Mouse (Mus musculus) liver, postnatal 0 days (tissue): ENCODE results near the gene Atrnl1. TPM values are rescaled to one million over a fixed set of nuclear protein-coding genes. Genes with fewer than 3 reads are reported as not detected.

ENCODE experiments used
- ATAC-seq: fragments of 200-750 bp; cut with Nextera tagmentation; 2 replicates; pipeline ENCODE4 v1.8.0; 2017; ENCODE audit warnings: mild to moderate bottlenecking, moderate library complexity
- DNase-seq: peaks from one replicate; pipeline ENCODE4 v3.0.0-alpha.2; 2016
- H3K27ac ChIP-seq: fragments of 300-500 bp; sonication (generic); 2 replicates; pipeline ENCODE4 v1.5.1; 2014; ENCODE audit warnings: antibody characterized with exemption, moderate library complexity, mild to moderate bottlenecking, low read depth
- H3K27me3 ChIP-seq: fragments of 300-500 bp; sonication (generic); 2 replicates; pipeline ENCODE4 v1.6.1; 2014; ENCODE audit warnings: low read length, control low read depth, mixed read lengths; ENCODE audit not compliant: insufficient read depth
- H3K36me3 ChIP-seq: fragments of 300-500 bp; sonication (generic); replicated peaks from 2 replicates; pipeline ENCODE4 v1.6.1; 2014; ENCODE audit warnings: mild to moderate bottlenecking, control low read depth, low read length, moderate library complexity, mixed read lengths; ENCODE audit not compliant: insufficient read depth
- H3K4me1 ChIP-seq: fragments of 300-500 bp; sonication (generic); 2 replicates; pipeline ENCODE4 v1.6.1; 2014; ENCODE audit warnings: antibody characterized with exemption, mild to moderate bottlenecking, control low read depth; ENCODE audit not compliant: insufficient read depth
- H3K4me2 ChIP-seq: fragments of 300-500 bp; sonication (generic); 2 replicates; pipeline ENCODE4 v1.6.1; 2014; ENCODE audit warnings: low read depth, mild to moderate bottlenecking, low read length, moderate library complexity, mixed read lengths
- H3K4me3 ChIP-seq: fragments of 300-500 bp; sonication (generic); 2 replicates; pipeline ENCODE4 v1.5.1; 2014; ENCODE audit warnings: low read depth, low read length
- H3K9ac ChIP-seq: fragments of 300-500 bp; sonication (generic); replicated peaks from 2 replicates; pipeline ENCODE4 v1.6.1; 2014; ENCODE audit warnings: mild to moderate bottlenecking, moderate library complexity
- H3K9me3 ChIP-seq: fragments of 300-500 bp; sonication (generic); 2 replicates; pipeline ENCODE4 v1.6.1; 2016; ENCODE audit warnings: mild to moderate bottlenecking, control low read depth, low read length, mixed read lengths
- CTCF ChIP-seq: sonication (generic); IDR thresholded peaks from 2 replicates; pipeline ENCODE4 v1.5.1; 2016; ENCODE audit warnings: antibody characterized with exemption, low read depth
- EP300 ChIP-seq: IDR thresholded peaks from 2 replicates; pipeline ENCODE4 v1.6.1; 2016; ENCODE audit warnings: antibody characterized with exemption, low read depth, mild to moderate bottlenecking
- WGBS: fragments of 180-500 bp; shearing (Covaris S2); extraction: QIAGEN DNeasy Blood & Tissue Kit; methylation state at CpG from one replicate; pipeline ENCODE4 v1.1.7; 2014; ENCODE audit not compliant: insufficient replicate concordance; 5-methylcytosine and 5-hydroxymethylcytosine counted together
- polyA plus RNA-seq: library from polyadenylated mRNA; unstranded; fragments of >200 nt; fragmentation: Nextera tagmentation; extraction: Ambion mirVana; gene quantifications from 2 replicates; pipeline ENCODE4 v1.2.1, GENCODE M21; 2015

Gene Atrnl1
- polyA plus RNA-seq, 1 experiment from 2014 or later: 0.70 TPM

DNA sequence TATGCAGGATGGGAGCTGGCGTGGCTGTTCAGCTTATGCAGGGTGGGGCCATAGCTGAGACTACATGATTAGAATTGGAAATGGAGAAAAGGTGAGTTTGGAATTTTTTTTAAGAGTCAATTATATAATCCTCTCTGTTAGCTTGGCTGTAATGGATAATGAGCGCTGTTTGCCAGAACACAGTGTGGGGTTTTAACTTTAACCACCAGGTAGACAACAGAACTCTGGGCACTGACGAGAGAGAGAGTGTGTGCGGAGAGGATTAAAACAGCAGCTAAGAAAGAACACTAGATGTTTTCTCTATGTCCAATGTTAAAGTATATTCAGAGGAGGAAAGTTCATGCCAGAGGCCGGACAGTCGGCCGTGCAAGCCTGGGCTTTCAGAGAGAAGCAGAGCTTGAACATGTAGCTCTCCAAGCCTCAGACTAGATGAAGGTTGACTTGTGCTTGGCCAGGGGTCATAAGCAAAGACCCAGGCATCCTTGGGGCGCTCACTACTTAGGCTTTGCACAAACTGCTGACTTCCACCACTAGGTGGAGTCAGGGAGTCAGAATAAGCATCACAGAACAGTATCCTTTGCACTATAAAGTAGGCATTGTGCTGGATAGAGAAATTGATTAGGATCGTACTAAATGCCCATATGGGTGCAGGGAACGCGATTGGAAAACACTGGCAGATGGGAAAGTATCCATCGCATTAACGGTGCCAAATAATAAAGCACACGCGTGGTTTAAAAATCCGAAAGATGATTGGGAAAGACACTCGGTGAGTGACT is 205.6 kb downstream of the Atrnl1 start:
- H3K36me3 ChIP-seq: no peaks in the 10 kb centered on the region
- H3K27ac ChIP-seq: no peak overlapping the region
- no peaks in the 10 kb centered on the region for H3K4me1 ChIP-seq
- H3K9ac ChIP-seq: no peak overlapping the region
- H3K4me2 ChIP-seq: no peak overlapping the region
- no peak overlapping the region for H3K4me3 ChIP-seq
- no peak for ATAC-seq
- no peaks in the 10 kb centered on the region for H3K9me3 ChIP-seq
- no peaks in the 10 kb centered on the region for H3K27me3 ChIP-seq
- DNase-seq: no peak
- TF ChIP-seq EP300: no peak
- peak; percentile 70 for TF ChIP-seq CTCF
- WGBS: 82% methylated on average over 17 of the region's 17 CpGs

DNA sequence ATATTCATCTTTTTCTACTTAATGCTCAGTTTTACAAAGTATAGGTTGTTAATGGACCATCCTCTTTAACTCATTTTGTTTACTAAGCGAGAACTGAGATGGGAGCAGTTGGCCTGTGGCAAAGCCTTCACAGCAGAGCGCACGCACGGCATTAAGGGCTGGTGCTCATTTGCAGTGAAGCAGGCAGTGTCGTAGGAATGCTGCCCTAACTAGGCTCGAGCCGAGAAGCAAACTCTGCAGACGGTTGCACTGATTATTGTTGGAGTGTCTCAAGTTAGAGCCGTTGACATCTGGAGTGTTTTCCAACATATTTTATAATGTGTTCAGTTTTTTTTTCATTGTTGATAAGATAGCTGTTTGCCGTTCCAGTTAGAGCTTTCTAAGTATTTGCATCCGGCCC is 206.9 kb downstream of the Atrnl1 start:
- Histone ChIP-seq H3K9me3 (no peaks in the 10 kb centered on the region), H3K9ac (no peak overlapping the region)

DNA sequence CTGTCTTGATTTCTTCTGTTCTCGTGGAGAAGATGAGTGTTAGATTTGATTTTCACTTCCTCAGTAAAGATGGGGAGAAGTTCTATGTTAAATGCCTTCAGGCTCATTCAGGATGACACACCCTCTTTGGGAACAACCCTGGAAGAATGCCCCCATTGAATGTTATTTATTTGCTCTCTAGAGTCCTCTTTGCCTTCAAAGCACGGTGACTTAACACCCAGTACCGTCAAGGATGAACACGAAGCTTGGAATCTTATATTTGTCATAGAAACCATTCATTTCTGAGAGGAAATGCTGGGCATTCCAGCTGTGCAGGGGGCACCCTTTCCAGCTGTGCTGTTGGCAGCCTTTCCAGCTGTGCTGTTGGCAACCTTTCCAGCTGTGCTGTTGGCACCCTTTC is 212.6 kb downstream of the Atrnl1 start:
- Histone ChIP-seq H3K4me3 (no peak overlapping the region), H3K36me3 (no peaks in the 10 kb centered on the region), H3K27ac (no peak overlapping the region), H3K9ac (no peak overlapping the region), H3K27me3 (no peaks in the 10 kb centered on the region), H3K4me1 (no peaks in the 10 kb centered on the region), H3K9me3 (no peaks in the 10 kb centered on the region), H3K4me2 (no peak overlapping the region)
- no peak for ATAC-seq
- no peak for DNase-seq
- TF ChIP-seq EP300: no peak
- TF ChIP-seq CTCF: no peak
- WGBS: 79% methylated on average over 4 of the region's 4 CpGs

More for the DNA sequence above, 206.9 kb downstream of the Atrnl1 start:
- TF ChIP-seq CTCF (no peak), EP300 (no peak)
- no peak for DNase-seq
- Histone ChIP-seq H3K4me1 (no peaks in the 10 kb centered on the region), H3K27me3 (no peaks in the 10 kb centered on the region), H3K27ac (no peak overlapping the region), H3K4me3 (no peak overlapping the region), H3K36me3 (no peaks in the 10 kb centered on the region), H3K4me2 (no peak overlapping the region)
- no peak for ATAC-seq
- 84% methylated on average over 11 of the region's 11 CpGs for WGBS

- Histone ChIP-seq H3K9me3 (no peaks in the 10 kb centered on the region), H3K36me3 (no peaks in the 10 kb centered on the region), H3K4me2 (no peak overlapping the region), H3K27me3 (no peaks in the 10 kb centered on the region), H3K4me3 (no peak overlapping the region), H3K4me1 (no peaks in the 10 kb centered on the region), H3K9ac (no peak overlapping the region), H3K27ac (no peak overlapping the region)
- WGBS: 82% methylated on average over 13 of the region's 13 CpGs
- TF ChIP-seq EP300 (no peak), CTCF (no peak)
- ATAC-seq (no peak), DNase-seq (no peak)
Observed at GRCm38 (mm10) chr19:57825271-57826207, 214.7 kb downstream of the Atrnl1 start.

GRCm38 (mm10) chr19:57833083-57833482 is 222.2 kb downstream of the Atrnl1 start:
- Histone ChIP-seq H3K4me2 (no peak overlapping the region), H3K9ac (no peak overlapping the region), H3K9me3 (no peaks in the 10 kb centered on the region), H3K27ac (no peak overlapping the region), H3K4me3 (no peak overlapping the region), H3K4me1 (no peaks in the 10 kb centered on the region), H3K27me3 (no peaks in the 10 kb centered on the region), H3K36me3 (no peaks in the 10 kb centered on the region)
- TF ChIP-seq EP300 (no peak), CTCF (no peak)
- DNase-seq (no peak), ATAC-seq (no peak)
- 73% methylated on average over 7 of the region's 7 CpGs for WGBS

GRCm38 (mm10) chr19:57837882-57838281 is 227.0 kb downstream of the Atrnl1 start:
- H3K4me3 ChIP-seq: no peak overlapping the region
- H3K27me3 ChIP-seq: no peaks in the 10 kb centered on the region
- ATAC-seq: no peak
- no peaks in the 10 kb centered on the region for H3K4me1 ChIP-seq
- H3K4me2 ChIP-seq: no peak overlapping the region
- no peak overlapping the region for H3K27ac ChIP-seq
- no peak overlapping the region for H3K9ac ChIP-seq
- WGBS: 87% methylated on average over 6 of the region's 6 CpGs
- H3K9me3 ChIP-seq: no peaks in the 10 kb centered on the region; the same call in 1 of the 2 replicates
- no peaks in the 10 kb centered on the region for H3K36me3 ChIP-seq
- TF ChIP-seq CTCF (no peak), EP300 (no peak)
- DNase-seq: no peak
